Mouse (Mus musculus) myocyte (in vitro differentiated cells): ENCODE results near the gene Gab1. TPM values are rescaled to one million over a fixed set of nuclear protein-coding genes. Genes with fewer than 3 reads are reported as not detected.

Source experiments
- H3K27me3 ChIP-seq: one replicate; pipeline ENCODE4 v1.6.1; 2011; ENCODE audit not compliant: control insufficient read depth, insufficient read depth, insufficient read length
- H3K36me3 ChIP-seq: one replicate; pipeline ENCODE4 v1.6.1; 2011; ENCODE audit not compliant: control insufficient read depth, insufficient read depth
- H3K4me2 ChIP-seq: one replicate; pipeline ENCODE4 v1.6.1; 2011; ENCODE audit warnings: low read depth, control low read depth
- H3K4me3 ChIP-seq: one replicate; pipeline ENCODE4 v1.5.1; 2011; ENCODE audit warnings: mild to moderate bottlenecking, control low read depth, moderate library complexity
- H3K79me2 ChIP-seq: one replicate; pipeline ENCODE4 v1.6.1; 2011; ENCODE audit not compliant: control insufficient read depth, insufficient read depth
- H3ac ChIP-seq: one replicate; pipeline ENCODE4 v1.6.1; 2011; ENCODE audit not compliant: control insufficient read depth, insufficient read length
- CEBPB ChIP-seq: IDR thresholded peaks from 2 replicates; pipeline ENCODE4 v1.6.1; 2011; ENCODE audit warnings: mild to moderate bottlenecking, moderate library complexity; ENCODE audit not compliant: poor library complexity, insufficient read depth, severe bottlenecking
- E2F4 ChIP-seq: IDR thresholded peaks from one replicate; pipeline ENCODE4 v1.6.1; 2011; ENCODE audit warnings: mild to moderate bottlenecking, control low read depth, moderate library complexity; ENCODE audit not compliant: insufficient read depth
- MAX ChIP-seq: IDR thresholded peaks from one replicate; pipeline ENCODE4 v1.6.1; 2011; ENCODE audit warnings: low read depth, mild to moderate bottlenecking, control low read depth
- MYOD1 ChIP-seq, 3 experiments: IDR thresholded peaks; one replicate each; pipeline ENCODE4 v1.6.1; 2011; ENCODE audit warnings: control low read depth in 2 of 3, low read depth in 2 of 3, mild to moderate bottlenecking in 2 of 3, moderate library complexity in 1 of 3; ENCODE audit not compliant: insufficient read length in 2 of 3, control insufficient read depth in 1 of 3
- MYOG ChIP-seq, 3 experiments: IDR thresholded peaks; one replicate each; pipeline ENCODE4 v1.6.1; 2011; ENCODE audit warnings: control low read depth in 2 of 3, low read depth in 2 of 3, mild to moderate bottlenecking in 2 of 3; ENCODE audit not compliant: insufficient read length in 2 of 3, control insufficient read depth in 1 of 3, insufficient read depth in 1 of 3
- POLR2A ChIP-seq: IDR thresholded peaks from one replicate; pipeline ENCODE4 v1.6.1; 2011; ENCODE audit warnings: low read depth, mild to moderate bottlenecking, control low read depth, moderate library complexity; ENCODE audit not compliant: insufficient read length
- POLR2AphosphoS2 ChIP-seq: IDR thresholded peaks from one replicate; pipeline ENCODE4 v1.6.1; 2011; ENCODE audit warnings: low read depth, control low read depth; ENCODE audit not compliant: insufficient read length
- REST ChIP-seq: IDR thresholded peaks from one replicate; pipeline ENCODE4 v1.6.1; 2011; ENCODE audit warnings: mild to moderate bottlenecking, control low read depth, moderate library complexity; ENCODE audit not compliant: insufficient read depth, insufficient read length
- SRF ChIP-seq: IDR thresholded peaks from one replicate; pipeline ENCODE4 v1.6.1; 2011; ENCODE audit warnings: low read depth; ENCODE audit not compliant: control insufficient read depth, insufficient read length
- TCF12 ChIP-seq: IDR thresholded peaks from one replicate; pipeline ENCODE4 v1.6.1; 2011; ENCODE audit warnings: mild to moderate bottlenecking, control low read depth; ENCODE audit not compliant: poor library complexity, insufficient read depth, severe bottlenecking
- TCF3 ChIP-seq: IDR thresholded peaks from one replicate; pipeline ENCODE4 v1.6.1; 2011; ENCODE audit warnings: low read depth, control low read depth; ENCODE audit not compliant: insufficient read length
- USF1 ChIP-seq: IDR thresholded peaks from one replicate; pipeline ENCODE4 v1.6.1; 2011; ENCODE audit warnings: low read depth, mild to moderate bottlenecking, control low read depth, moderate library complexity
- polyA plus RNA-seq: library from polyadenylated mRNA; unstranded; fragments of >200 nt; fragmentation: generic; extraction: Trizol; gene quantifications from one replicate; pipeline ENCODE4 v1.2.1, GENCODE M21; 2012; ENCODE audit warnings: missing spikeins

Gene Gab1
- polyA plus RNA-seq, 1 experiment = 3.4 TPM

GRCm38 (mm10) chr8:80794585-80795509 lies 85.5 kb downstream of the Gab1 start:
- H3K27me3 ChIP-seq = no peaks in the 10 kb centered on the region
- no peaks in the 10 kb centered on the region for H3K79me2 ChIP-seq
- H3K36me3 ChIP-seq = no peaks in the 10 kb centered on the region
- TF ChIP-seq CEBPB (no peak), USF1 (no peak), REST (no peak), MAX (no peak), MYOG (IDR thresholded peaks at IDR 0.05; ENCODE audit: control insufficient read depth in 1 of 3, insufficient read depth in 1 of 3, insufficient read length in 2 of 3, low read depth in 2 of 3) (no peak), SRF (no peak), POLR2AphosphoS2 (no peak), TCF3 (no peak), MYOD1 (IDR thresholded peaks at IDR 0.05; ENCODE audit: control insufficient read depth in 1 of 3, insufficient read length in 2 of 3, low read depth in 2 of 3) (no peak), E2F4 (no peak), POLR2A (no peak), TCF12 (no peak)
- H3K4me3 ChIP-seq = no peak overlapping the region
- H3ac ChIP-seq = no peak overlapping the region
- no peak overlapping the region for H3K4me2 ChIP-seq

- Histone ChIP-seq H3K36me3 (no peaks in the 10 kb centered on the region), H3K79me2 (no peaks in the 10 kb centered on the region), H3ac (no peak overlapping the region), H3K4me3 (no peak overlapping the region), H3K4me2 (no peak overlapping the region), H3K27me3 (no peaks in the 10 kb centered on the region)
- no peak for TF ChIP-seq CEBPB
- no peak for TF ChIP-seq TCF12
- TF ChIP-seq MYOG (IDR thresholded peaks at IDR 0.05; ENCODE audit: control insufficient read depth in 1 of 3, insufficient read depth in 1 of 3, insufficient read length in 2 of 3, low read depth in 2 of 3) = no peak
- TF ChIP-seq MYOD1 (IDR thresholded peaks at IDR 0.05; ENCODE audit: control insufficient read depth in 1 of 3, insufficient read length in 2 of 3, low read depth in 2 of 3) = no peak
- TF ChIP-seq SRF = no peak
Measured at GRCm38 (mm10) chr8:80793791-80794515, 86.4 kb downstream of the Gab1 start.

- Histone ChIP-seq H3K4me2 (no peak overlapping the region), H3ac (no peak overlapping the region), H3K36me3 (no peaks in the 10 kb centered on the region), H3K4me3 (no peak overlapping the region), H3K79me2 (no peaks in the 10 kb centered on the region), H3K27me3 (no peaks in the 10 kb centered on the region)
- TF ChIP-seq USF1 (no peak), POLR2AphosphoS2 (no peak), TCF3 (no peak), CEBPB (no peak), TCF12 (no peak), E2F4 (no peak), POLR2A (no peak)
Measured at GRCm38 (mm10) chr8:80792214-80792613, 88.1 kb downstream of the Gab1 start.

GRCm38 (mm10) chr8:80789324-80789723 lies 91.0 kb downstream of the Gab1 start:
- no peak overlapping the region for H3K4me3 ChIP-seq
- H3K36me3 ChIP-seq = no peaks in the 10 kb centered on the region
- H3K79me2 ChIP-seq = no peaks in the 10 kb centered on the region
- no peaks in the 10 kb centered on the region for H3K27me3 ChIP-seq
- H3ac ChIP-seq = no peak overlapping the region
- TF ChIP-seq CEBPB = no peak
- TF ChIP-seq POLR2A = no peak
- no peak overlapping the region for H3K4me2 ChIP-seq

GRCm38 (mm10) chr8:80784559-80784958 lies 95.8 kb downstream of the Gab1 start:
- H3K4me3 ChIP-seq = no peak overlapping the region
- TF ChIP-seq POLR2AphosphoS2 (no peak), MYOG (IDR thresholded peaks at IDR 0.05; ENCODE audit: control insufficient read depth in 1 of 3, insufficient read depth in 1 of 3, insufficient read length in 2 of 3, low read depth in 2 of 3) (no peak), TCF12 (no peak), MYOD1 (IDR thresholded peaks at IDR 0.05; ENCODE audit: control insufficient read depth in 1 of 3, insufficient read length in 2 of 3, low read depth in 2 of 3) (no peak), E2F4 (no peak), TCF3 (no peak), REST (no peak), MAX (no peak), USF1 (no peak)
- no peaks in the 10 kb centered on the region for H3K79me2 ChIP-seq
- no peaks in the 10 kb centered on the region for H3K36me3 ChIP-seq
- H3K4me2 ChIP-seq = no peak overlapping the region
- H3ac ChIP-seq = no peak overlapping the region
- H3K27me3 ChIP-seq = no peaks in the 10 kb centered on the region
